Mouse (Mus musculus) right cerebral cortex, adult 2 months (tissue): ENCODE measurements around the gene Eif2ak3.

ENCODE experiments used
- DNase-seq, 2 experiments: peaks; one replicate each; pipeline ENCODE4 v3.0.0; 2021 to 2022; ENCODE audit warnings: low spot score in 2 of 2

Eif2ak3 gene

GRCm38 (mm10) chr6:70899594-70900003 is 55.3 kb downstream of the Eif2ak3 start:
- no peak for DNase-seq

- no peak for DNase-seq
Measured at GRCm38 (mm10) chr6:70903689-70904088, 59.4 kb downstream of the Eif2ak3 start.

GRCm38 (mm10) chr6:70909572-70909971 is 65.3 kb downstream of the Eif2ak3 start:
- DNase-seq = no peak

GRCm38 (mm10) chr6:70910285-70910684 is 66.0 kb downstream of the Eif2ak3 start:
- DNase-seq = no peak

GRCm38 (mm10) chr6:70911668-70912395 is 67.5 kb downstream of the Eif2ak3 start:
- DNase-seq = peak; percentile 53 to 63

- DNase-seq = no peak
Measured at GRCm38 (mm10) chr6:70912396-70912765, 68.1 kb downstream of the Eif2ak3 start.

- no peak for DNase-seq
Measured at GRCm38 (mm10) chr6:70918827-70919226, 74.5 kb downstream of the Eif2ak3 start, which contains the start of gene Tex37. Tex37 (minus strand) TSS chr6:70918927.

- DNase-seq = peak; percentile 61 to 64
Measured at GRCm38 (mm10) chr6:70921274-70922074, 77.2 kb downstream of the Eif2ak3 start.

- no peak for DNase-seq
Measured at GRCm38 (mm10) chr6:70931801-70932200, 87.5 kb downstream of the Eif2ak3 start.

- DNase-seq = no peak
Measured at GRCm38 (mm10) chr6:70953274-70953673, 109.0 kb downstream of the Eif2ak3 start.

GRCm38 (mm10) chr6:70954040-70954439 is 109.7 kb downstream of the Eif2ak3 start:
- peak in 1 of 2 experiments; percentile 16 for DNase-seq
